Mouse (Mus musculus) ES-Bruce4 (cell line): ENCODE measurements at regions not wholly inside any gene's neighbourhood (a gene's known extent, or its start where the extent isn't known, plus 50 kb on each side); places are given as distances from the start of the nearest gene placed in this dataset.

Experiments used
- CTCF ChIP-seq: IDR thresholded peaks from one replicate; pipeline ENCODE4 v1.8.1; 2011; ENCODE audit warnings: low read depth, low read length
- EP300 ChIP-seq: IDR thresholded peaks from 2 replicates; pipeline ENCODE4 v1.6.1; 2011; ENCODE audit warnings: low read depth, low read length; ENCODE audit not compliant: insufficient read depth
- POLR2A ChIP-seq: IDR thresholded peaks from one replicate; pipeline ENCODE4 v1.8.1; 2011; ENCODE audit warnings: low read length; ENCODE audit not compliant: insufficient read depth

DNA sequence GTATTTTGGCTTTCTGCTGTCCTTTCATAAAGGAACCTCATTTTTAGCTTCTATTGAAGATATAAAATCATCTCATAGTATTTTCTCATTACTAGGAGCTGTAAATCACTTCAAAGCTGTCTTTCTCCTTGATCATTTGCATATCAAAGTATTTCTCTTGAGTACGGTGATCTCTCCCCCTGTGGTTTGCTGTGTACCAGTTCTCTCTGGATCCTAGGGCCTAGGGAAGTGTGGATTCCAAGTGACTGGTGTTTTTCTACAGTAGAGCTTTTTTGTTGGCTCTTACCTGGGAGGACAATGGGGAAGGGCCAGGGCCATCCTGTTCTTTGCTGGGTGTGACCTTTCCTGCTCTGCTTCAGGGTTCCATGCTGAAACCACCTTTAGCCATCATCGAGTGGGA lies 253.9 kb downstream of the Enc1 start:
- TF ChIP-seq POLR2A (no peak), CTCF (no peak), EP300 (no peak)
